Mouse (Mus musculus): ENCODE results near the gene Lef1. TPM values are rescaled to one million over a fixed set of nuclear protein-coding genes. Genes with fewer than 3 reads are reported as not detected.

Gene Lef1
- total RNA-seq, 1 experiment: 11.1 TPM

GRCm38 (mm10) chr3:131169161-131169560 is 58.9 kb downstream of the Lef1 start:
- no peak overlapping the region for H3K9ac ChIP-seq (ENCODE audit: insufficient read depth, low read depth, low read length, poor library complexity, severe bottlenecking)
- H3K36me3 ChIP-seq (ENCODE audit: control insufficient read depth, insufficient read depth, low read length, poor library complexity, severe bottlenecking): no peaks in the 10 kb centered on the region; the same call in 1 of the 2 replicates
- no peak overlapping the region for H3K4me3 ChIP-seq (ENCODE audit: insufficient read depth in 1 of 2, low read depth in 1 of 2, low read length in 2 of 2, poor library complexity in 1 of 2, severe bottlenecking in 1 of 2)
- DNase-seq (ENCODE audit: low read depth, low spot score): no peak
- H3K4me1 ChIP-seq (ENCODE audit: control insufficient read depth in 2 of 2, insufficient read depth in 2 of 2, low read length in 2 of 2, poor library complexity in 1 of 2): no peaks in the 10 kb centered on the region
- H3K9me3 ChIP-seq (ENCODE audit: control insufficient read depth, insufficient read depth, low read depth, low read length): no peaks in the 10 kb centered on the region
- TF ChIP-seq HCFC1 (IDR thresholded peaks at IDR 0.05; ENCODE audit: borderline replicate concordance, insufficient read depth, low read length) (no peak), MAFK (IDR thresholded peaks at IDR 0.05; ENCODE audit: insufficient read depth, low read depth, low read length) (no peak), ZNF384 (IDR thresholded peaks at IDR 0.05; ENCODE audit: low read depth, low read length) (no peak), ZC3H11A (IDR thresholded peaks at IDR 0.05; ENCODE audit: borderline replicate concordance, low read depth, low read length) (no peak)
- in situ Hi-C loops (cut with MboI; ENCODE audit: low sequenced_read_pairs in 2 of 2, unreplicated experiment in 2 of 2): no loop called here
- H3K27ac ChIP-seq (ENCODE audit: insufficient read depth, low read depth, low read length, poor library complexity, severe bottlenecking): no peak overlapping the region

DNA sequence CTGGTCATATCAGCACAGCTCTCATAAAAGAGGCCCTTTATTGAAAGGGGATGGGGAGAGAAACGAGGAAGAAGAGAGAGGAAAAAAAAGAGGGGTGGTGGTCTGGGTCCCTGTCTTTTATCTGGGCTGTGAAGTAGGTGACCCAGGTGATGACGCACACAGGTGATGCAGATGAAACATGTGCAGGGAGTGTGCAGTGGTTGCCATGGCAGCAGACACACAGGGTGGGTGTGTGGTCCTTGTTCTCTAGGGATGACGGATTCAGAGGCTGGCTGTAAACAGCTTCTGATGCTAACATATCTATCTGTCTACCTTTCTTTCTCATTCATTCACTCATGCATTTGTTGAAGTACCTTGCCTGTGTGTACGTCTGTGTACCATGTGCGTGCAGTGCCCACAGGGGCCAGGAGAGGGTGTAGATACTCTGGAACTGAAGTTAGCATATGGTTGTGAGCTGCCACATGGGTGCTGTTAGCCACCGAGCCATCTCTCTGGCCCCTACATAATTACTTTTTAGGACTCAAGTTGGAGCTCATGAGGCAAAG is 59.9 kb downstream of the Lef1 start:
- Histone ChIP-seq H3K9me3 (ENCODE audit: control insufficient read depth, insufficient read depth, low read depth, low read length) (no peaks in the 10 kb centered on the region), H3K4me3 (ENCODE audit: insufficient read depth in 1 of 2, low read depth in 1 of 2, low read length in 2 of 2, poor library complexity in 1 of 2, severe bottlenecking in 1 of 2) (no peak overlapping the region), H3K27ac (ENCODE audit: insufficient read depth, low read depth, low read length, poor library complexity, severe bottlenecking) (no peak overlapping the region), H3K9ac (ENCODE audit: insufficient read depth, low read depth, low read length, poor library complexity, severe bottlenecking) (no peak overlapping the region), H3K4me1 (ENCODE audit: control insufficient read depth in 2 of 2, insufficient read depth in 2 of 2, low read length in 2 of 2, poor library complexity in 1 of 2) (no peaks in the 10 kb centered on the region), H3K36me3 (ENCODE audit: control insufficient read depth, insufficient read depth, low read length, poor library complexity, severe bottlenecking) (no peaks in the 10 kb centered on the region; the same call in 1 of the 2 replicates)
- in situ Hi-C loops (cut with MboI; ENCODE audit: low sequenced_read_pairs in 2 of 2, unreplicated experiment in 2 of 2): no loop called here
- DNase-seq (ENCODE audit: low read depth, low spot score): no peak
- TF ChIP-seq ZNF384 (IDR thresholded peaks at IDR 0.05; ENCODE audit: low read depth, low read length) (no peak), MAFK (IDR thresholded peaks at IDR 0.05; ENCODE audit: insufficient read depth, low read depth, low read length) (no peak), HCFC1 (IDR thresholded peaks at IDR 0.05; ENCODE audit: borderline replicate concordance, insufficient read depth, low read length) (no peak), CHD2 (IDR thresholded peaks at IDR 0.05; ENCODE audit: low read depth, low read length) (no peak), ZC3H11A (IDR thresholded peaks at IDR 0.05; ENCODE audit: borderline replicate concordance, low read depth, low read length) (no peak)

- Histone ChIP-seq H3K36me3 (ENCODE audit: control insufficient read depth, insufficient read depth, low read length, poor library complexity, severe bottlenecking) (no peaks in the 10 kb centered on the region; the same call in 1 of the 2 replicates), H3K4me1 (ENCODE audit: control insufficient read depth in 2 of 2, insufficient read depth in 2 of 2, low read length in 2 of 2, poor library complexity in 1 of 2) (no peaks in the 10 kb centered on the region), H3K9ac (ENCODE audit: insufficient read depth, low read depth, low read length, poor library complexity, severe bottlenecking) (no peak overlapping the region), H3K4me3 (ENCODE audit: insufficient read depth in 1 of 2, low read depth in 1 of 2, low read length in 2 of 2, poor library complexity in 1 of 2, severe bottlenecking in 1 of 2) (no peak overlapping the region), H3K9me3 (ENCODE audit: control insufficient read depth, insufficient read depth, low read depth, low read length) (no peaks in the 10 kb centered on the region), H3K27ac (ENCODE audit: insufficient read depth, low read depth, low read length, poor library complexity, severe bottlenecking) (no peak overlapping the region)
- TF ChIP-seq HCFC1 (IDR thresholded peaks at IDR 0.05; ENCODE audit: borderline replicate concordance, insufficient read depth, low read length) (no peak), MAFK (IDR thresholded peaks at IDR 0.05; ENCODE audit: insufficient read depth, low read depth, low read length) (no peak)
- no peak for DNase-seq (ENCODE audit: low read depth, low spot score)
- in situ Hi-C loops (cut with MboI; ENCODE audit: low sequenced_read_pairs in 2 of 2, unreplicated experiment in 2 of 2): no loop called here
Measured at GRCm38 (mm10) chr3:131171292-131171960, 61.2 kb downstream of the Lef1 start.

DNA sequence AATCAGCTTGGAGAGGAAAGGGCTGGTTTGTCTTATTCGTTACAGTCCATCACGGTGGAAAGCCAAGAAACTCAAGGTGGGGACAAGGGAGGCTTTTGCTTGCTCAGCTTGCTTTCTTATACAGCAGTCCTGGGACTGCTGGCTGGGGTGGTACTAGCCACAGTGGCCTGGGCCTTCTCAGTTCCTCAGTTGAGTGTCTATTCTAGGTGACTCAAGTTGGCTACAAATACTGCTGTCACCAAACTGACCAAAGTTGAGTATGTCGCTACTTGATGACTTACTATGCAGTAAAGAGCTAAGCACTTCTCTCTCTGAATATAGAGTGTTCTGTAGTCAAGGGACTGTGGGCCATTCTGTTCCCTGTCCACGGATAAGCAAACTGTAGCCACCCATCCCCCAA is 62.0 kb downstream of the Lef1 start:
- no peak overlapping the region for H3K9ac ChIP-seq (ENCODE audit: insufficient read depth, low read depth, low read length, poor library complexity, severe bottlenecking)
- no peak for DNase-seq (ENCODE audit: low read depth, low spot score)
- in situ Hi-C loops (cut with MboI; ENCODE audit: low sequenced_read_pairs in 2 of 2, unreplicated experiment in 2 of 2): no loop called here
- H3K4me1 ChIP-seq (ENCODE audit: control insufficient read depth in 2 of 2, insufficient read depth in 2 of 2, low read length in 2 of 2, poor library complexity in 1 of 2): no peaks in the 10 kb centered on the region
- H3K4me3 ChIP-seq (ENCODE audit: insufficient read depth in 1 of 2, low read depth in 1 of 2, low read length in 2 of 2, poor library complexity in 1 of 2, severe bottlenecking in 1 of 2): no peak overlapping the region
- no peaks in the 10 kb centered on the region; the same call in 1 of the 2 replicates for H3K36me3 ChIP-seq (ENCODE audit: control insufficient read depth, insufficient read depth, low read length, poor library complexity, severe bottlenecking)
- H3K27ac ChIP-seq (ENCODE audit: insufficient read depth, low read depth, low read length, poor library complexity, severe bottlenecking): no peak overlapping the region
- TF ChIP-seq MAFK (IDR thresholded peaks at IDR 0.05; ENCODE audit: insufficient read depth, low read depth, low read length) (no peak), ZC3H11A (IDR thresholded peaks at IDR 0.05; ENCODE audit: borderline replicate concordance, low read depth, low read length) (no peak), ZNF384 (IDR thresholded peaks at IDR 0.05; ENCODE audit: low read depth, low read length) (no peak), HCFC1 (IDR thresholded peaks at IDR 0.05; ENCODE audit: borderline replicate concordance, insufficient read depth, low read length) (no peak)
- no peaks in the 10 kb centered on the region for H3K9me3 ChIP-seq (ENCODE audit: control insufficient read depth, insufficient read depth, low read depth, low read length)

Data from ES-E14 (cell line).